Mouse (Mus musculus) retina, embryonic 14.5 days (tissue): ENCODE data around the gene Ccl20.

ENCODE experiments used
- DNase-seq: peaks from one replicate; pipeline ENCODE4 v3.0.0-alpha.2; 2015; ENCODE audit warnings: low spot score

Gene Ccl20

DNA sequence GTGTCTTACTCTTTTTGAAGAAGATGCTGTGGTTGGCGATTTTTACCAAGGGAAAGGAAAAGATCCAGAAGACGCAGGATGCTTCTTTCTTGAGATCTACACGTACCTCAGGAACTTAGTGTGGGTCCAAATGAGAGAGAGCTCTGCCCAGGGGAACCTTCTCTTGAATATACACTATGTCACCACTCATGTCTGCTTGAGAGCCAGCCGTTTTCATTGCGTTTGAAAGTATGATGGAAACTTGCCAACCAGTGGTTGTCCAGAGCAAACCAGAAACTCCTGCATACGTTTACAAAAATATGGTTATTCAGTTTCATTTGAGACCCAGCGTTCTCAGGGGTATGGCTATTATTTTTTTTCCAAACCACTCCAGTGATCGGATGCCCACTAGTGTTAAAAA, 24.9 kb downstream of the Ccl20 start:
- DNase-seq, result no peak

DNA sequence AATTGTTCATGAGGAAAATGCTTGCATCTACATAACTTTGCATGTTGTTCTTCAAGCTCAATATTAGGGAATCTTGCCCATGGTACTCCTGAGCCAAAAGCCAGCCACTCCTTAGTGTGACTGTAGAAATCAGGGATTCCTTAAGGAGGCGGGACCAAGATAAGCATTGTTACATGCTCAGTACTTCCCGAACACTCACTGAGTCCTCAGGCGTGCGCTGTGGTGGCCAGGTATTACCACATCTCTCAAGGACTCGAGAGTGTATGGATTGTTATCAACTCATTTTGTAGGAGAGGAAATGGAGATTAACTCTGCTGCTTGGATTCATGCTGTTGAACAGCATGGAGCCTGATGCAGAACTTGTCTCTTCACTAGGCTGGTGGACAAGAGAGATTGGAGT, 25.5 kb downstream of the Ccl20 start:
- DNase-seq, result no peak

DNA sequence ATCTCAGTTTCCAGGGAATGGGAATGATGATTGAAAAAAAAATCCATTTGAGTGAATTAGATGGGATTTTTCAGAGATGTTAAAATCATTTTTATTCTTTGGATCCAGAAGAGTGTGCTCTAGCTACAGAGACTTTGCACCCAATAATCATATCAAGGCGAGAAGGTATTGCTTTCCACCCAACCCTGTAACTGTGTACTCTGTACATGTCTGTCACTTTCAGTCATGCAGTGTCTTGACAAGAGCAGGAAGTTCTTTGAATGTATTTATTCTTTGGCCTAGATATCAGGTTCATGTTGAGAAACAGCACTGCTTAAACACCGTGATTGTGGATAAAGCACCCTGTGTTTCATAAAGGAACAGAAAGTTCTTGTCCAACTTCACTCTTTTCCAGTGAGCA, 30.0 kb downstream of the Ccl20 start:
- DNase-seq, result no peak

DNA sequence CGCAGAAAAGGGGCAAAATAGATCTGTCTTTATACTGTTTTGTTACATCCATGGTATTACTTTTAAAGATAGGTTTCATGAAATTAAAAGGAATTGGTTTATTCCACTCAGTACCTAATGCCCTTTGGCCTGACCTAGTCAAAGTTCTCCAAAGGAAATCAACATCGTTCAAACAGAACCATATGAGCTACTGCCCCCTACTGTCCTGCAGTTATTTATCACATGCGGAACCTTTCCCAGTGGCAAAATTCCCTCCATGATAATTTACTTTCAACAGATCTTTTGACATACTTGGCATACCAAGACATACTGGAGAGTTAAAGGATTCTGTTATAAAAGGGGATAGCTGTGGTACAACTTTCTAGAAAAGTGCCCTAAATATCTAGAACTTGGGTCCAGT, 33.7 kb downstream of the Ccl20 start:
- no peak for DNase-seq

DNA sequence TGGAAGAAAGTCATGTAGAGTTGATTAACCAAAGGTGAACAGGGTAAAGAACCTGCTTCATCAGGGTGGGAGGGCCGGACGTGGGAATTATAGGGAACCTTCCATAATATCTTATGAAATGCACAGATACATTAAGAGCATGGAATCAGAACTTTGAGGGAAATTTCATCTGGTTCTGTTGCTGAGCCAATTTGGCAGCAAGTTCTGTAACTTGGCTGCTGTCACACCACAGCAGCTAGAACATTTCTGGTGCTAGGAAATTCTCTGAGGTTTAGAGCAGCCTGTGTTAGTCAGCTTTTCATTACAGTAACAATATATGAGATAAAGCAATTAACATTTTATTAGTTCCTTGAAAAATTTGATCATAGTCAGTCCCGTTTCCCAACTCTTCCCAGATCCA, 36.4 kb downstream of the Ccl20 start:
- DNase-seq, result no peak

GRCm38 (mm10) chr1:83156876-83157275, 40.3 kb downstream of the Ccl20 start:
- DNase-seq, result no peak

DNA sequence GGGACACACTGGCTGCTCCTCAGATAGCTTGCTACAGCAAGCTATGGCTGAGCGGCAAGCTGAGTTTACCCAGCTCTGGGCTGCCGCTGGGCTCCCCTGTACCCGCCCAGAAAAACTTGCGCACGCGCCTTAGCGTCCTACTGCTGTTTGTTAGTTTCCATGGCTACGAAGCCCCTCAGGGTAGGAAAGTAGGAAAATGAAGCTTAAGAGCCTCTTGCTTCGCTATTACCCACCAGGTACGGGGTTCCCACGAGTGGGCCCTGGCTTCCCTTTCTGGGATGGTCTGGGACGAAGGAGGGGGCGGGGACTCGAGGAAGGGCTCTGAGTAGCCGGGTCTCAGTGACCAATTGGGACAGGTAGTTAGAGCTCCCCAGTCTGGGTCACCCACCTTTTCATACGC, 43.0 kb downstream of the Ccl20 start, which contains the start of gene Daw1:
TSS of gene Daw1 (plus strand) at position 150 of the 400 bp plus-strand sequence.
- peak; percentile 93 for DNase-seq

- DNase-seq, result no peak
These were observed 45.1 kb downstream of the Ccl20 start for GRCm38 (mm10) chr1:83161658-83162057.

GRCm38 (mm10) chr1:83164027-83164426, 47.5 kb downstream of the Ccl20 start:
- DNase-seq, result no peak
